Mouse (Mus musculus) liver, embryonic 16.5 days (tissue): ENCODE data around the gene Fads6. TPM values are rescaled to one million over a fixed set of nuclear protein-coding genes. Genes with fewer than 3 reads are reported as not detected.

ENCODE experiments used
- ATAC-seq: fragments of 200-750 bp; cut with Nextera tagmentation; 2 replicates; pipeline ENCODE4 v1.8.0; 2017; ENCODE audit warnings: low read depth, mild to moderate bottlenecking, moderate number of reproducible peaks, moderate library complexity
- H3K27ac ChIP-seq: fragments of 300-500 bp; sonication (generic); 2 replicates; pipeline ENCODE4 v1.5.1; 2014; ENCODE audit warnings: mild to moderate bottlenecking, low read length
- H3K27me3 ChIP-seq: fragments of 300-500 bp; sonication (generic); 2 replicates; pipeline ENCODE4 v1.6.1; 2014; ENCODE audit warnings: low read depth, low read length, mixed read lengths; ENCODE audit not compliant: control insufficient read depth, insufficient read depth
- H3K36me3 ChIP-seq: fragments of 300-500 bp; sonication (generic); 2 replicates; pipeline ENCODE4 v1.6.1; 2014; ENCODE audit warnings: mild to moderate bottlenecking; ENCODE audit not compliant: control insufficient read depth, insufficient read depth
- H3K4me1 ChIP-seq: fragments of 300-500 bp; sonication (generic); 2 replicates; pipeline ENCODE4 v1.6.1; 2014; ENCODE audit warnings: low read depth, low read length, mixed read lengths; ENCODE audit not compliant: control insufficient read depth
- H3K4me2 ChIP-seq: fragments of 300-500 bp; sonication (generic); 2 replicates; pipeline ENCODE4 v1.6.1; 2014; ENCODE audit warnings: low read depth, low read length, mixed read lengths
- H3K4me3 ChIP-seq: fragments of 300-500 bp; sonication (generic); 2 replicates; pipeline ENCODE4 v1.5.1; 2014; ENCODE audit warnings: low read depth, mild to moderate bottlenecking, low read length
- H3K9ac ChIP-seq: fragments of 300-500 bp; sonication (generic); 2 replicates; pipeline ENCODE4 v1.6.1; 2014; ENCODE audit warnings: low read depth, low read length
- H3K9me3 ChIP-seq: fragments of 300-500 bp; sonication (generic); replicated peaks from 2 replicates; pipeline ENCODE4 v1.6.1; 2016; ENCODE audit warnings: low read length; ENCODE audit not compliant: control insufficient read depth
- whole genome bisulfite sequencing: fragments of 180-500 bp; shearing (Covaris S2); extraction: QIAGEN DNeasy Blood & Tissue Kit; methylation state at CpG from one replicate; pipeline ENCODE4 v1.1.7; 2014; ENCODE audit not compliant: insufficient replicate concordance; 5-methylcytosine and 5-hydroxymethylcytosine counted together
- microRNA-seq: library from miRNA; unstranded; fragments of <30 nt; microRNA quantifications from one replicate; pipeline ENCODE4, GENCODE M21; 2016
- polyA plus RNA-seq: library from polyadenylated mRNA; unstranded; fragments of >200 nt; fragmentation: Nextera tagmentation; extraction: Ambion mirVana; gene quantifications from 2 replicates; pipeline ENCODE4 v1.2.1, GENCODE M21; 2015

Fads6 gene
- polyA plus RNA-seq, 1 experiment from 2014 or later = 4.5 TPM

DNA sequence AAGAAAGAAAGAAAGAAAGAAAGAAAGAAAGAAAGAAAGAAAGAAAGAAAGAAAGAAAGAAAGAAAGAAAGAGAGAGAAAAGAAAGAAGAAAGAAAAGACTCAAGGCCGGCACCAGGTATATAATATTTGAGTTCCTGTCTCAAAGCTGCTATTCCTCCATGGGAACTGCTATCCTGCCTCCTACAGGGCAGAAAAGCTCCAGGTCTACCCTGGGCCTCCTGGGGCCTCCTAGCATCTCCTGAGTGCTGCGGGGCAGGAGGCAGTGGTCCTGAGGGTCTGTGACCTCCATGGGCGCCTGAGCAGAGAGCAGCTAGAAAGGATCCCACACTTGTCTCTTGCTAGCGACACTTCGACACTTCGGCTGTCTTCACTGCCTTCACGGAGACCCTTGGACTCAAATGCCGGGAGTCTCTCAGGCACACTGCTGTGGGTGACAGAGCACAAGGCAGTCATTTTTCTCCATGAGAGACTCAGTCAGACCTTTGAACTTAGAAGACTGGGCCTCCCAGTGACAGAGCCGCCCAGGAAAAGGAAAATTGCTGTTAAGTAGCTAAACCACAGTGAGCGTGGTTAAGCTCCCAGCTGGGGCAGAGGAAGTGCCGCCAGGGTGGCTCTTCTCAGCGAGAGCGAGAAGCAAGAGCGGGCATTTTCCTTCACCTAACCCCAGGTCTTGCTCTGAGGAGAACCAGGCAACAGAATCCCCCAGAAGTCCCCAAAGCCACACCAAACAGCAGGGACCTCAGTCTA lies 66.1 kb downstream of the Fads6 start:
- Histone ChIP-seq H3K27me3 (no peaks in the 10 kb centered on the region), H3K4me2 (no peak overlapping the region), H3K9ac (no peak overlapping the region; the same call in 1 of the 2 replicates), H3K36me3 (no peaks in the 10 kb centered on the region), H3K4me1 (peaks cover 7% of the 10 kb centered on the region), H3K9me3 (no peaks in the 10 kb centered on the region), H3K27ac (peak overlapping the region; percentile 57), H3K4me3 (no peak overlapping the region)
- no peak for ATAC-seq
- 35% methylated on average over 14 of the region's 14 CpGs for WGBS

Small RNAs within 50 kb of the gene (microRNA-seq; reads per million reads assigned to microRNA genes)
- not detected for gene Gm25837

Other genes with a start within 250 kb of the Fads6 start
- gene Cd300ld3, start 249.3 kb downstream of the Fads6 start, polyA plus RNA-seq = not detected in 2 replicates
- 0.46 and 0.79 TPM in 2 replicates for gene Cd300e, start 235.5 kb downstream of the Fads6 start, polyA plus RNA-seq
- 2.3 and 2.4 TPM in 2 replicates for gene Rab37, start 206.2 kb downstream of the Fads6 start, polyA plus RNA-seq
- gene Cd300lf, start 163.7 kb downstream of the Fads6 start, polyA plus RNA-seq = 4.0 and 5.5 TPM in 2 replicates
- 78.8 and 88.7 TPM in 2 replicates for gene Slc9a3r1, start 134.3 kb downstream of the Fads6 start, polyA plus RNA-seq
- 5.9 and 6.4 TPM in 2 replicates for gene Tmem104, start 110.2 kb downstream of the Fads6 start, polyA plus RNA-seq
- gene Nat9, start 109.8 kb downstream of the Fads6 start, polyA plus RNA-seq = 12.7 TPM in 2 replicates
- gene Grin2c, start 30.4 kb downstream of the Fads6 start, polyA plus RNA-seq = 0.05 and 0.09 TPM in 2 replicates
- 19.5 and 21.7 TPM in 2 replicates for gene Fdxr, start 20.6 kb downstream of the Fads6 start, polyA plus RNA-seq
- not detected in 2 replicates for gene Otop2, start 9.5 kb upstream of the Fads6 start, polyA plus RNA-seq
- gene Ush1g, start 24.4 kb upstream of the Fads6 start, polyA plus RNA-seq = 0.09 and 0.13 TPM in 2 replicates
- 0.11 TPM in 1 of 2 replicates, not detected in the other for gene Otop3, start 37.1 kb upstream of the Fads6 start, polyA plus RNA-seq
- 1.3 and 1.9 TPM in 2 replicates for gene Hid1, start 70.1 kb upstream of the Fads6 start, polyA plus RNA-seq
- gene Cdr2l, start 84.3 kb upstream of the Fads6 start, polyA plus RNA-seq = 0.95 and 1.3 TPM in 2 replicates
- gene Mrpl58, start 106.1 kb upstream of the Fads6 start, polyA plus RNA-seq = 68.8 and 71.7 TPM in 2 replicates
- gene Atp5h, start 122.3 kb upstream of the Fads6 start, polyA plus RNA-seq = 482 and 528 TPM in 2 replicates
- gene Kctd2, start 122.5 kb upstream of the Fads6 start, polyA plus RNA-seq = 0.70 and 1.0 TPM in 2 replicates
- gene Trim80, start 142.9 kb upstream of the Fads6 start, polyA plus RNA-seq = 0.84 and 1.1 TPM in 2 replicates
- gene Slc16a5, start 164.8 kb upstream of the Fads6 start, polyA plus RNA-seq = 0.21 and 0.51 TPM in 2 replicates
- gene Armc7, start 178.0 kb upstream of the Fads6 start, polyA plus RNA-seq = 3.7 TPM in 2 replicates
- gene Nt5c, start 194.2 kb upstream of the Fads6 start, polyA plus RNA-seq = 32.0 and 36.3 TPM in 2 replicates
- gene Jpt1, start 216.7 kb upstream of the Fads6 start, polyA plus RNA-seq = 190 and 209 TPM in 2 replicates
- gene Sumo2, start 238.6 kb upstream of the Fads6 start, polyA plus RNA-seq = 270 and 312 TPM in 2 replicates